Mouse (Mus musculus): ENCODE results near the gene Ablim1. TPM values are rescaled to one million over a fixed set of nuclear protein-coding genes. Genes with fewer than 3 reads are reported as not detected.

Gene Ablim1
- total and polyA plus RNA-seq, 2 experiments from 2014 or later = 50.7 to 81.2 TPM

GRCm38 (mm10) chr19:57361131-57361938 is 46.6 kb upstream of the Ablim1 start:
- TF ChIP-seq CTCF (IDR thresholded peaks at IDR 0.05) = no peak
- H3K9ac ChIP-seq (replicated peaks; ENCODE audit: low read length, poor library complexity, severe bottlenecking) = peak overlapping the region; percentile 99
- no peaks in the 10 kb centered on the region for H3K9me3 ChIP-seq (ENCODE audit: low read length)
- DNase-seq (ENCODE audit: low spot score) = peak; percentile 53
- H3K27ac ChIP-seq (ENCODE audit: low read depth, low read length) = peak overlapping the region; percentile 96
- H3K4me3 ChIP-seq (ENCODE audit: low read depth, low read length) = peak overlapping the region; percentile 98
- H3K36me3 ChIP-seq (ENCODE audit: insufficient read depth, low read length) = no peaks in the 10 kb centered on the region
- peak overlapping the region; percentile 64 for H3K4me2 ChIP-seq (ENCODE audit: low read depth, low read length, poor library complexity, severe bottlenecking)
- no peaks in the 10 kb centered on the region for H3K27me3 ChIP-seq (ENCODE audit: insufficient read depth, low read length)
- H3K4me1 ChIP-seq (ENCODE audit: insufficient read depth, low read length) = peaks cover 17% of the 10 kb centered on the region
- under 1% methylated on average over 44 of the region's 78 CpGs for WGBS
- ATAC-seq (ENCODE audit: low FRiP score) = no peak; the same call in none of the 2 replicates

- Histone ChIP-seq H3K4me2 (ENCODE audit: low read depth, low read length, poor library complexity, severe bottlenecking) (peak within 1 kb of the TSS; percentile 64), H3K4me1 (ENCODE audit: insufficient read depth, low read length) (peaks cover 17% of the 10 kb centered on the region), H3K4me3 (ENCODE audit: low read depth, low read length) (peak within 1 kb of the TSS; percentile 98), H3K9me3 (ENCODE audit: low read length) (no peaks in the 10 kb centered on the region), H3K27ac (ENCODE audit: low read depth, low read length) (peak within 1 kb of the TSS; percentile 96), H3K9ac (replicated peaks; ENCODE audit: low read length, poor library complexity, severe bottlenecking) (peak within 1 kb of the TSS; percentile 99), H3K27me3 (ENCODE audit: insufficient read depth, low read length) (no peaks in the 10 kb centered on the region), H3K36me3 (ENCODE audit: insufficient read depth, low read length) (no peaks in the 10 kb centered on the region)
- DNase-seq (ENCODE audit: low spot score) (peak; percentile 96), ATAC-seq (ENCODE audit: low FRiP score) (peak; percentile 91)
- WGBS = 2% methylated on average over 30 of the region's 70 CpGs
- TF ChIP-seq CTCF (IDR thresholded peaks at IDR 0.05) = peak; percentile 74
These were observed 45.8 kb upstream of the Ablim1 start, which contains the start of gene Fam160b1 for GRCm38 (mm10) chr19:57360341-57361130. TSS of gene Fam160b1 (plus strand) at chr19:57360680.

- DNase-seq (ENCODE audit: low spot score) = peak; percentile 21
- H3K9me3 ChIP-seq (ENCODE audit: low read length) = no peaks in the 10 kb centered on the region
These were observed 45.1 kb upstream of the Ablim1 start for GRCm38 (mm10) chr19:57359701-57360326.

GRCm38 (mm10) chr19:57358836-57359598 is 44.3 kb upstream of the Ablim1 start:
- Histone ChIP-seq H3K4me2 (ENCODE audit: low read depth, low read length, poor library complexity, severe bottlenecking) (peak overlapping the region; percentile 64), H3K9me3 (ENCODE audit: low read length) (no peaks in the 10 kb centered on the region), H3K4me3 (ENCODE audit: low read depth, low read length) (peak overlapping the region; percentile 98; the same call in 1 of the 2 replicates), H3K9ac (replicated peaks; ENCODE audit: low read length, poor library complexity, severe bottlenecking) (no peak overlapping the region), H3K4me1 (ENCODE audit: insufficient read depth, low read length) (peaks cover 13% of the 10 kb centered on the region), H3K27me3 (ENCODE audit: insufficient read depth, low read length) (no peaks in the 10 kb centered on the region), H3K27ac (ENCODE audit: low read depth, low read length) (no peak overlapping the region), H3K36me3 (ENCODE audit: insufficient read depth, low read length) (no peaks in the 10 kb centered on the region)
- no peak for DNase-seq (ENCODE audit: low spot score)
- ATAC-seq (ENCODE audit: low FRiP score) = no peak
- no peak for TF ChIP-seq CTCF (IDR thresholded peaks at IDR 0.05)
- WGBS = 93% methylated on average over 20 of the region's 20 CpGs

More at GRCm38 (mm10) chr19:57359701-57360326, 45.1 kb upstream of the Ablim1 start:
- Histone ChIP-seq H3K36me3 (ENCODE audit: insufficient read depth, low read length) (no peaks in the 10 kb centered on the region), H3K4me1 (ENCODE audit: insufficient read depth, low read length) (peaks cover 17% of the 10 kb centered on the region), H3K4me2 (ENCODE audit: low read depth, low read length, poor library complexity, severe bottlenecking) (peak overlapping the region; percentile 64), H3K27ac (ENCODE audit: low read depth, low read length) (peak overlapping the region; percentile 96), H3K4me3 (ENCODE audit: low read depth, low read length) (peak overlapping the region; percentile 98), H3K27me3 (ENCODE audit: insufficient read depth, low read length) (no peaks in the 10 kb centered on the region), H3K9ac (replicated peaks; ENCODE audit: low read length, poor library complexity, severe bottlenecking) (0 out of 2 replicates have a peak overlapping the region, but pooled peaks have one; percentile 99)
- WGBS = 30% methylated on average over 10 of the region's 10 CpGs
- peak; percentile 55 for TF ChIP-seq CTCF (IDR thresholded peaks at IDR 0.05)
- ATAC-seq (ENCODE audit: low FRiP score) = no peak

GRCm38 (mm10) chr19:57358322-57358721 is 43.6 kb upstream of the Ablim1 start:
- WGBS = 74% methylated on average over 12 of the region's 12 CpGs
- no peak for ATAC-seq (ENCODE audit: low FRiP score)
- Histone ChIP-seq H3K36me3 (ENCODE audit: insufficient read depth, low read length) (no peaks in the 10 kb centered on the region), H3K4me1 (ENCODE audit: insufficient read depth, low read length) (peaks cover 9% of the 10 kb centered on the region), H3K9ac (replicated peaks; ENCODE audit: low read length, poor library complexity, severe bottlenecking) (no peak overlapping the region), H3K27ac (ENCODE audit: low read depth, low read length) (no peak overlapping the region), H3K4me3 (ENCODE audit: low read depth, low read length) (no peak overlapping the region), H3K9me3 (ENCODE audit: low read length) (no peaks in the 10 kb centered on the region), H3K4me2 (ENCODE audit: low read depth, low read length, poor library complexity, severe bottlenecking) (0 out of 2 replicates have a peak overlapping the region, but pooled peaks have one; percentile 9), H3K27me3 (ENCODE audit: insufficient read depth, low read length) (no peaks in the 10 kb centered on the region)
- peak; percentile 39 for DNase-seq (ENCODE audit: low spot score)
- TF ChIP-seq CTCF (IDR thresholded peaks at IDR 0.05) = peak; percentile 65
